Mouse (Mus musculus) forebrain, embryonic 15.5 days (tissue): ENCODE measurements at regions not wholly inside any gene's neighbourhood (a gene's known extent, or its start where the extent isn't known, plus 50 kb on each side); places are given as distances from the start of the nearest gene placed in this dataset.
A peak's percentile ranks its signal among the peaks of the same experiment; 100 is the strongest.

ENCODE experiments used
- ATAC-seq: fragments of 200-750 bp; cut with Nextera tagmentation; replicated peaks from 2 replicates; pipeline ENCODE4 v1.8.0; 2017; ENCODE audit warnings: mild to moderate bottlenecking, moderate TSS enrichment, moderate library complexity
- H3K27ac ChIP-seq: fragments of 300-500 bp; sonication (generic); replicated peaks from 2 replicates; pipeline ENCODE4 v1.5.1; 2015; ENCODE audit warnings: mild to moderate bottlenecking, inconsistent platforms
- H3K27me3 ChIP-seq: fragments of 300-500 bp; sonication (generic); 2 replicates; pipeline ENCODE4 v1.6.1; 2015; ENCODE audit warnings: inconsistent platforms
- H3K36me3 ChIP-seq: fragments of 300-500 bp; sonication (generic); 2 replicates; pipeline ENCODE4 v1.6.1; 2015; ENCODE audit warnings: mild to moderate bottlenecking, inconsistent platforms
- H3K4me1 ChIP-seq: fragments of 300-500 bp; sonication (generic); 2 replicates; pipeline ENCODE4 v1.6.1; 2015; ENCODE audit warnings: inconsistent platforms
- H3K4me2 ChIP-seq: fragments of 300-500 bp; sonication (generic); replicated peaks from 2 replicates; pipeline ENCODE4 v1.6.1; 2015; ENCODE audit warnings: mild to moderate bottlenecking, inconsistent platforms
- H3K4me3 ChIP-seq: fragments of 300-500 bp; sonication (generic); 2 replicates; pipeline ENCODE4 v1.5.1; 2015; ENCODE audit warnings: mild to moderate bottlenecking, inconsistent platforms
- H3K9ac ChIP-seq: fragments of 300-500 bp; sonication (generic); replicated peaks from 2 replicates; pipeline ENCODE4 v1.6.1; 2015; ENCODE audit warnings: mild to moderate bottlenecking, inconsistent platforms
- H3K9me3 ChIP-seq: fragments of 300-500 bp; sonication (generic); 2 replicates; pipeline ENCODE4 v1.6.1; 2016; ENCODE audit warnings: inconsistent platforms
- WGBS: fragments of 180-500 bp; shearing (Covaris S2); methylation state at CpG from one replicate; pipeline ENCODE4 v1.1.7; 2015; ENCODE audit warnings: mixed read lengths; 5-methylcytosine and 5-hydroxymethylcytosine counted together

DNA sequence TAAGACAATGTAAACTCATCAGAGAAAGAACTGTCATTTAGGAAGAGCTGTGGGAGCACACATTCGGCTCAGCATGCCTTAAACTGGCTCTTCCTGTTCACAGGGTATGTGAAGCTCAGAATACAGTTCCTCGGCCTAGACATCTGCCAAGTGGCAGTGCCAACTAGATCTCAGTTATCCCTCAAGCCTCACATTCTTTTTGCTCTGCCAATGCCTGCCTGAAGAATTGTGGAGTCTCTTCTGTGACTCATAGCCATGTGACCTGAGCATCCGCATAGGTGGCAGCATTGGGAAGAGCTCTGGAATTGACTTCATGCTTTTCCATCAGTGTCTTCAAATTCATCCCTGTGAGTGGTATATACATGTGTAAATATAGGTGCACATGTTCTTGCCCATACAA is 59.7 kb downstream of the Prlhr start:
- Histone ChIP-seq H3K27me3 (no peaks in the 10 kb centered on the region), H3K36me3 (no peaks in the 10 kb centered on the region), H3K27ac (no peak overlapping the region), H3K4me3 (no peak overlapping the region), H3K9me3 (no peaks in the 10 kb centered on the region), H3K4me2 (no peak overlapping the region), H3K4me1 (no peaks in the 10 kb centered on the region), H3K9ac (no peak overlapping the region)
- 82% methylated on average over 3 of the region's 3 CpGs for WGBS
- ATAC-seq, result no peak

GRCm38 (mm10) chr19:60399425-60399824 is 68.7 kb downstream of the Prlhr start:
- Histone ChIP-seq H3K27me3 (no peaks in the 10 kb centered on the region), H3K4me2 (no peak overlapping the region), H3K4me1 (no peaks in the 10 kb centered on the region), H3K36me3 (no peaks in the 10 kb centered on the region), H3K27ac (no peak overlapping the region), H3K9me3 (no peaks in the 10 kb centered on the region), H3K9ac (no peak overlapping the region), H3K4me3 (no peak overlapping the region)
- 90% methylated on average over 3 of the region's 3 CpGs for WGBS
- ATAC-seq, result no peak

DNA sequence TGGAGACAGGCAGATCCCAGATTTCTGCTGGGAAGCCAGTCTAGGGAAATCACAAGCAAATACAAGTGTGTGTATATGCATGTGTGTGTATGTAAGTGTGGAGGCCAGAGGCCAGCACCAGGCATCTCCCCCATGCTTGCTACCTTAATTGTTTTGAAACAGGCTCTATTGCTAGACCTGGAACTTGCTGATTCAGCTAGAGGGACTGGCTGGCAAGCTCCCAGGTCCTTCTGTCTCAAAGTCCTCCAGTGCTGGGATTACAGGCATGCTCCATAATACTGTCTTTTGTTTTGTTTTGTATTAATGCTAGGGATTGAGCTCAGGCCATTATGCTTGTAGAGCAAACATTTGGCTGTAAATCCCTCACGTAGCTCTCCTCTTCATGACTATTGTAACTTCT is 70.4 kb downstream of the Prlhr start:
- Histone ChIP-seq H3K27ac (no peak overlapping the region), H3K27me3 (no peaks in the 10 kb centered on the region), H3K4me2 (no peak overlapping the region), H3K4me1 (no peaks in the 10 kb centered on the region), H3K9ac (no peak overlapping the region), H3K9me3 (no peaks in the 10 kb centered on the region), H3K4me3 (no peak overlapping the region), H3K36me3 (no peaks in the 10 kb centered on the region)
- ATAC-seq, result no peak
- 23% methylated on average over 1 of the region's 1 CpGs for WGBS

DNA sequence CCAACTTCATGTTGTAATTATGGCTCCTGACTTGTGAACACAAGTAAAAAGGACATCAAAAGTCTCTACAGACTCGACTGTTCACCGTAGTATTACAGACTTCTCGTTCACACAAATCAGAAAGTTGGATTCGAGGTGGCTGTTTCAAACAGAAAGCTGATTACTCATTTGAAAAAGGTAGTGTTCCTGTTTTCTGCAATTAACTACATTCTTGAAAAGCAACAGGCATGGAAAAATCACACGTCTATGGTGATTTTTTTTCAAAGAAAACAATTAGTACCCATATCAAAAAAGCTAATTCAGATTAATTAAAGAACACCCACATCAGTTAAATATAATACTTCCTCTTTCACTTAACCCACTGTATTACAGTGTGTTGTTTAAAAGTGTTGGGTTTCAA is 71.5 kb downstream of the Prlhr start:
- no peaks in the 10 kb centered on the region for H3K36me3 ChIP-seq
- H3K4me1 ChIP-seq, result no peaks in the 10 kb centered on the region
- H3K9me3 ChIP-seq, result no peaks in the 10 kb centered on the region
- H3K4me3 ChIP-seq, result no peak overlapping the region
- H3K9ac ChIP-seq, result no peak overlapping the region
- no peak for ATAC-seq
- no peak overlapping the region for H3K4me2 ChIP-seq
- no peaks in the 10 kb centered on the region for H3K27me3 ChIP-seq
- H3K27ac ChIP-seq, result no peak overlapping the region
- 42% methylated on average over 5 of the region's 5 CpGs for WGBS

DNA sequence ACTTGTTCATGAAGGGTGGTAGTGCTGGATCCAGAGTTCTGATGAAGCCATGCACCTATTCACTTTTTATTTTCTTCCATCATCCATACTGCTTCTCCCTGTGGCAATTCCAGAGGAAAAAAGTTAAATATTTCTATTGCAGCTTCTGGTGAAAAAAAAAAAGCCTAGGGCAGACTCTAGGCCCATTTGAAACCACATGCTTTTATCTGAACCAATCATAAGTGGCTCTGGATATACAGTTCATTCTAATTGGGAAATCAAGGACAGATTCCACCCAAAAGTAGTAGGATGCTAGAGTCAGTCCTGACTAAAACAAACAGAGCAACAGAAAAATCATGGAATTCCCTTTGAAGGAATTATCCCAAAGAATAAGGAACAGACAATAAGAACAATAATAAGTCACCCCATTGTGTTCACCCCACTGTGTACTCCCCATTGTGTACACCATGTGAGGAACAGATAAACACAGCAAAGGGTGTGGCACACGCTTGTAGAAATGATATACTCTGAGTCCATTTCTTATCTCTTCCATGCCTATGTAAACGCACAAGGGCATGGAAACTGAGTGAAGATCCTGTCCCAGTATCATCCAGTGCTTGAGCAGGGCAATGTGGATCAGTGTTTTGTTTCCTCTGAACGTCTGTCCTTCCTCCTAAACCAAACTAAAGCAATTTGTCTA is 81.4 kb downstream of the Prlhr start:
- H3K27me3 ChIP-seq, result no peaks in the 10 kb centered on the region
- no peak overlapping the region for H3K4me2 ChIP-seq
- ATAC-seq, result no peak
- H3K27ac ChIP-seq, result no peak overlapping the region
- no peaks in the 10 kb centered on the region for H3K9me3 ChIP-seq
- no peaks in the 10 kb centered on the region for H3K36me3 ChIP-seq
- no peak overlapping the region for H3K9ac ChIP-seq
- 74% methylated on average over 3 of the region's 3 CpGs for WGBS
- H3K4me1 ChIP-seq, result no peaks in the 10 kb centered on the region
- H3K4me3 ChIP-seq, result no peak overlapping the region

DNA sequence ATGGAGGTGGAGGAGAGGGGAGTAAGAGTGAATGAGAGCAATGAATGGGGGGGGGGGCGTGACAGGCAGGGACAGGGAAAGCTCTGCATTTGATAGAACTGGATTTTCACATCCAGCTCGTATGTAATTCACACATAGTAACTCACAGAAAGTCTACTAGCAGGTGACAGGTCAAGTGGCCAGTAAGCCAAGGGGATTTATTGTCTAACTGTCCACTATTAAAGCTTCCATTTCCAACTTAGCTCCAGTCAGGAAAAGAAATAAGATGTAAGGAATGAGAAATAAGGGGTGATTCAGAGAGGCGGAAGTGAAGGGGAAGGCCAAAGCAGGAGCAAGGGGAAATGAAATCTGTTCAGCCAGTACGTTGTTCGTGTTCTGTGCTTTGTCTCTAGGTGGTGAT is 83.4 kb downstream of the Prlhr start:
- ATAC-seq, result no peak
- Histone ChIP-seq H3K4me3 (no peak overlapping the region), H3K9me3 (no peaks in the 10 kb centered on the region), H3K4me2 (no peak overlapping the region), H3K36me3 (no peaks in the 10 kb centered on the region), H3K27me3 (no peaks in the 10 kb centered on the region; the same call in 1 of the 2 replicates), H3K4me1 (no peaks in the 10 kb centered on the region), H3K9ac (no peak overlapping the region), H3K27ac (no peak overlapping the region)
- 58% methylated on average over 5 of the region's 5 CpGs for WGBS

GRCm38 (mm10) chr19:60382661-60383060 is 85.4 kb downstream of the Prlhr start:
- H3K4me2 ChIP-seq, result no peak overlapping the region
- H3K4me3 ChIP-seq, result no peak overlapping the region
- no peak overlapping the region for H3K27ac ChIP-seq
- H3K9me3 ChIP-seq, result no peaks in the 10 kb centered on the region
- H3K9ac ChIP-seq, result no peak overlapping the region
- H3K36me3 ChIP-seq, result no peaks in the 10 kb centered on the region
- no peak for ATAC-seq
- H3K27me3 ChIP-seq, result no peaks in the 10 kb centered on the region; the same call in 1 of the 2 replicates
- H3K4me1 ChIP-seq, result no peaks in the 10 kb centered on the region

DNA sequence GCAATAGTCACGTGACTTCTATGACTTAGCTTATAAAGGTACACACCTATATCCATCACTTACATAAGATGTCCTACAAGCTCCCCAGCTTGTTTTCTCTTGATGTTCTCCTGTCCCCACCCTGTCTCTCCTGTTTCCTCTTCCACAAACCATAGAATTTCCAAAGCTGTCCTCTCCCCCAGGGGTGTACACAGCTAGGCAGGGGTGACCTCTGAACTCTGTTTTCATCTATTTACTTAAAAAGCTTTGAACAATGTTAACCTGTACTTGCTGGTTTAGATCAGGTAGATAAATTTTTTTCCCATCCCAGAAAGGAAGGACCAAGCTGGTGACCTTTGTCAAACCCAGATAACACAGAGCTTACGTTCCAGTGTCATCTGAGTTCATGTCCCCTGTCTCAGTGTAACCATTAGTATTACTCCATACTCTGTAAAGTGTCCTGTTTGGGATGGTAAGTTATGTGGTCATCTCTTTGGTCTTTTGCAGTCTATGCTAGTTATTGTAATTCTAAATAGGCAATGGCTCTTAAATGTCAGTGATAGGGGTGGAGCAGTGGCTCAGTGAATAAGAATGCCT is 89.0 kb downstream of the Prlhr start:
- H3K4me1 ChIP-seq, result no peaks in the 10 kb centered on the region
- ATAC-seq, result no peak
- no peaks in the 10 kb centered on the region for H3K9me3 ChIP-seq
- H3K27me3 ChIP-seq, result no peaks in the 10 kb centered on the region; the same call in 1 of the 2 replicates
- no peaks in the 10 kb centered on the region for H3K36me3 ChIP-seq
- H3K9ac ChIP-seq, result no peak overlapping the region
- no peak overlapping the region for H3K27ac ChIP-seq
- WGBS, result 91% methylated on average over 2 of the region's 2 CpGs
- H3K4me3 ChIP-seq, result no peak overlapping the region
- no peak overlapping the region for H3K4me2 ChIP-seq

- H3K27ac ChIP-seq, result no peak overlapping the region
- no peak overlapping the region for H3K4me3 ChIP-seq
- H3K4me2 ChIP-seq, result no peak overlapping the region
- ATAC-seq, result 0 out of 2 replicates have a peak, but pooled peaks have one; percentile 41
- H3K9me3 ChIP-seq, result no peaks in the 10 kb centered on the region
- H3K4me1 ChIP-seq, result peaks cover 7% of the 10 kb centered on the region
- H3K36me3 ChIP-seq, result no peaks in the 10 kb centered on the region
- no peak overlapping the region for H3K9ac ChIP-seq
- H3K27me3 ChIP-seq, result no peaks in the 10 kb centered on the region
- 20% methylated on average over 4 of the region's 4 CpGs for WGBS
Measured at GRCm38 (mm10) chr19:60363988-60364599, 104.0 kb downstream of the Prlhr start.

- ATAC-seq, result no peak
- no peak overlapping the region for H3K4me3 ChIP-seq
- no peaks in the 10 kb centered on the region for H3K9me3 ChIP-seq
- 94% methylated on average over 12 of the region's 12 CpGs for WGBS
- no peaks in the 10 kb centered on the region for H3K36me3 ChIP-seq
- H3K9ac ChIP-seq, result no peak overlapping the region
- H3K4me2 ChIP-seq, result no peak overlapping the region
- no peaks in the 10 kb centered on the region for H3K27me3 ChIP-seq
- H3K4me1 ChIP-seq, result no peaks in the 10 kb centered on the region
- no peak overlapping the region for H3K27ac ChIP-seq
Measured at GRCm38 (mm10) chr19:60344911-60345310, 118.4 kb upstream of the Fam204a start.

DNA sequence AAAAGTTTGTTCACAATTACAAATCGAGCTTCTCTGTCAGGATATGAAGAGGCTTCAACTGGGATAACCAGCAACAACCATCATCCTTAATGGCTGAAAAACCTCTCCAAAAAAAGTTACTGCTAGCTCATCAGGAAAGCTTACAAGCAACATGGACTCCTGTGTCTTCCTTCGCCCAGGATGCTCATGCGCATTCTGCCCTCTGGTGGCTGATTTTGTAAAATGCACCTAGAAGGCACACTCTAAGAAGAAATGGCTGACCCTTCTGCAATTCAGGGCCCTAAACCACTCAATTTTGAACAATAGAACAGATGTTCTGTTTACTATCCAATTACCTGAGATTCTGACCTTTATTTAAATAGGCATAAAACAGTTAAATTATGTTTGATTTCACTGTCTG is 115.0 kb upstream of the Fam204a start:
- Histone ChIP-seq H3K27ac (no peak overlapping the region), H3K4me1 (no peaks in the 10 kb centered on the region), H3K36me3 (no peaks in the 10 kb centered on the region), H3K27me3 (no peaks in the 10 kb centered on the region), H3K4me3 (no peak overlapping the region), H3K9me3 (no peaks in the 10 kb centered on the region), H3K4me2 (no peak overlapping the region), H3K9ac (no peak overlapping the region)
- 4% methylated on average over 3 of the region's 3 CpGs for WGBS
- no peak for ATAC-seq

GRCm38 (mm10) chr19:60340234-60340633 is 113.7 kb upstream of the Fam204a start:
- no peak for ATAC-seq
- Histone ChIP-seq H3K4me2 (no peak overlapping the region), H3K4me3 (no peak overlapping the region), H3K27me3 (no peaks in the 10 kb centered on the region), H3K36me3 (no peaks in the 10 kb centered on the region), H3K9me3 (no peaks in the 10 kb centered on the region), H3K4me1 (no peaks in the 10 kb centered on the region), H3K27ac (no peak overlapping the region), H3K9ac (no peak overlapping the region)
- 79% methylated on average over 6 of the region's 6 CpGs for WGBS

DNA sequence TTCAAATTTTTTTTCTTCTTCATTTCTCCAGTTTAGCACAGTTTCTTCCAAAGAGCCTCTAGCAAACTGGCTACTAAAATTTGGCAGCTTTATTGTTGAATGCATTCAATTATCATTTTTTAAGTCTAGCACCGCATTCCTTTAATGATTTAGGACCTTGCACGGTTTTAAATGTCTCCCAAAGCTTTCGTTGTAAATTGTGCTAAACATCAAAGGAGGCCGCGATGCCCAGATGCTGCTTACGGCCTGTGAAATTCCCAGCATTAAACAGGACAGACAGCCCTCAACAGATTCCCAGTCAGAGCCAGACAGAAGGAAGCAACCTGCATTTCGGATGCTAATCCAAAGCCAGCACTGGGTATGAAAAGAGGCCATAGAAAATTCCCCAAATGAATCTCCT is 108.0 kb upstream of the Fam204a start:
- no peaks in the 10 kb centered on the region for H3K36me3 ChIP-seq
- H3K9ac ChIP-seq, result no peak overlapping the region
- H3K9me3 ChIP-seq, result no peaks in the 10 kb centered on the region
- WGBS, result 39% methylated on average over 7 of the region's 7 CpGs
- no peaks in the 10 kb centered on the region for H3K27me3 ChIP-seq
- ATAC-seq, result no peak
- no peak overlapping the region for H3K27ac ChIP-seq
- no peaks in the 10 kb centered on the region for H3K4me1 ChIP-seq
- no peak overlapping the region for H3K4me3 ChIP-seq
- no peak overlapping the region for H3K4me2 ChIP-seq
